Mouse (Mus musculus) frontal cortex, postnatal 25 days (tissue): Measurements from ENCODE around the gene Enpp1.
A peak's percentile ranks its signal among the peaks of the same experiment; 100 is the strongest.

Experiments used
- DNase-seq, 2 experiments: peaks; one replicate each; pipeline ENCODE4 v3.0.0; 2022; ENCODE audit warnings: low spot score in 2 of 2

Enpp1 gene

DNA sequence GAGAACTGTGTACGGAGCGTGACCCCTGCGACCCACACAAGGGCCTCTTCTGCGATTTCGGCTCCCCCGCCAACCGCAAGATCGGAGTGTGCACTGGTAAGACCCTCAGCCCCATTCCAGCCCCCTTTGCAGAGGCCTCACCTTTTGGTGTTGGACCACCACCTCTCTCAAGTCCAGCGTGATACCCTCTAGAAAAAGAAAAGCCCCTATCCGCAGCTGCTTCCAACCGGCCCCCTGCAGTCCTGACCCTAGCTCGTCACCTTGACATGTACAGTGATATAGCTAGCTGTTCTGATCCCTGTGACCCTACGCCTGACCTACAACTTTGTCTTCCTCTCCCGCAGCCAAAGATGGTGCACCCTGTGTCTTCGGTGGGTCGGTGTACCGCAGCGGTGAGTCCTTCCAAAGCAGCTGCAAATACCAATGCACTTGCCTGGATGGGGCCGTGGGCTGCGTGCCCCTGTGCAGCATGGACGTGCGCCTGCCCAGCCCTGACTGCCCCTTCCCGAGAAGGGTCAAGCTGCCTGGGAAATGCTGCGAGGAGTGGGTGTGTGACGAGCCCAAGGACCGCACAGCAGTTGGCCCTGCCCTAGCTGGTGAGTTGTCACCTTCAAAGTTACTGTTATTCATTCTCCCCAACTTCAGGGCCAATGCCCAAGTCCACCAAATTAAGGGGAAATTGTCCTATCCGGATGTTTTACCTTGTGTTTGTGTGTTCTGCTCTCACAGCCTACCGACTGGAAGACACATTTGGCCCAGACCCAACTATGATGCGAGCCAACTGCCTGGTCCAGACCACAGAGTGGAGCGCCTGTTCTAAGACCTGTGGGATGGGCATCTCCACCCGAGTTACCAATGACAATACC lies 115.7 kb downstream of the Enpp1 start:
- DNase-seq = no peak

DNA sequence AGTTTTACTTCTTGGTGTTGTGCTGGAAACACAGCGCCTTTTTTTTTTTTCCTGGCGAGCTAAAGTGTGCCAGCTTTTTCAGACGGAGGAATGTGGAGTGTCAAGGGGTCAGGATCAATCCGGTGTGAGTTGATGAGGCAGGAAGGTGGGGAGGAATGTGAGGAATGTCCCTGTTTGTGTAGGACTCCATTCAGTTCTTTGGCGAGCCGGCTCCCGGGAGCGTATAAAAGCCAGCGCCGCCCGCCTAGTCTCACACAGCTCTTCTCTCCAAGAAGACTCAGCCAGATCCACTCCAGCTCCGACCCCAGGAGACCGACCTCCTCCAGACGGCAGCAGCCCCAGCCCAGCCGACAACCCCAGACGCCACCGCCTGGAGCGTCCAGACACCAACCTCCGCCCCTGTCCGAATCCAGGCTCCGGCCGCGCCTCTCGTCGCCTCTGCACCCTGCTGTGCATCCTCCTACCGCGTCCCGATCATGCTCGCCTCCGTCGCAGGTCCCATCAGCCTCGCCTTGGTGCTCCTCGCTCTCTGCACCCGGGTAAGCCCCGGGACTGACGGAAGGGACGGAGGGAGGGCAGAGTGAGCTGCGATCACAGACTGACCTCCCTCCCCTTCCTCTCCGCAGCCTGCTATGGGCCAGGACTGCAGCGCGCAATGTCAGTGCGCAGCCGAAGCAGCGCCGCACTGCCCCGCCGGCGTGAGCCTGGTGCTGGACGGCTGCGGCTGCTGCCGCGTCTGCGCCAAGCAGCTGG lies 116.5 kb downstream of the Enpp1 start, which contains the start of gene Ccn2:
Gene Ccn2, plus strand, starts transcription at position 193 of the 753 bp plus-strand sequence.
- peak; percentile 24 to 43 for DNase-seq

GRCm38 (mm10) chr10:24593556-24593955 lies 118.4 kb downstream of the Enpp1 start:
- DNase-seq = no peak

- DNase-seq = no peak
Measured at GRCm38 (mm10) chr10:24592969-24593368, 119.0 kb downstream of the Enpp1 start.

GRCm38 (mm10) chr10:24592318-24592717 lies 119.6 kb downstream of the Enpp1 start:
- DNase-seq = no peak

DNA sequence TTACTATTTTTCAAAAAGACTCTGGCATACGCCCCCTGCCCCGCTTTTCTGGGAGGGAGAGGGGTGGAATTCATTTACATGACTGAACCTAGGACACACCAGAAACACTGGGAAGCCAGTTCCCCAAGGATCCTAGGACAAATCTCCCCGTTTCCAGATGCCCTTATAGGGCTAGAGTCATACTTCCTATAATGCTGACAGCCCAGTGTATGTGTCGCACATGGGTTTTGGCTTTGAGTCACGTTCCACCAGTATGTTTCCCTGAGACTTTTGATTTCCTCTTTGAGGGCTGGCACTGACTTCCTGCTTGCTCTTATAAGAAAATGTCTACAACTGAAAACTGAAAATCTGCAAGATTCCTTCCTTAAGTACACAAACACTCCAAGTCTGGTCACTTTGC lies 120.2 kb downstream of the Enpp1 start:
- DNase-seq = no peak

DNA sequence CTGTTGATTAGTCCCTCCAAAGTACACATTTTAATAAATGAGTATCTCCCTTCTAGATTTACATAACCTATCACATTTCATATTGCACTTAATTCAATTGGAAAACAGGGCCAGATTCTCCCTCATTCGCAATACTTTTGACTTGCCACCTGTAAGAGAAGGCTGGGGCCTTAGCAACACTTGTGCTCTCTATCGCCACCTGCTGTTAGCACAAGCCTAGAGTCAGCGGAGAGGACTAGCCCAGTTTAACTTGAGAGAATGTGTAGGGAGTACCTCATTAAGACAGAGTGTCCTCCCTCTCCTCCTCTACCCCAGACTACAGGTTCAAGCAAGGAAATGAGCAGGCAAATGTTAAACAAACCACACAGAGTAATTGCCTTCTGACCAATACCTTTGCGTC lies 120.8 kb downstream of the Enpp1 start:
- peak; percentile 69 to 76 for DNase-seq

DNA sequence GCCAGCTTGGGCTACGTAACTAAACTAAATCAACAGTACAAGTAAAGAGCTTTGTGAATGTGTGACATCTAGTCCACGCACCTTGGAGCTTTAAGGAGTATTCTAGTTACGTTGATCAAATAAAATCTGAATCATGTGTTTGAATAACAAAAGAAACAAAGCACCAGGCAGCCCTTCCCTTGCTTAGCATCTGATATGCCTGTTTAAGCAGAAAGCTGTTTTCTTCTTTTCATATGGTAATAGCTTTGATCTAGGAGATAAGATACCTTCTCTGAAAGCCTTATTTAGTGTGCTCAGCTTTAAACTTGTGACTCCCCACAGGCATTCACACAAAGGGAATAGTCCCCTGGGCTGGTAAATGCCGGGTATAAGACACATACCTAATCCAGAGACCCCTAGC lies 121.4 kb downstream of the Enpp1 start:
- no peak for DNase-seq

DNA sequence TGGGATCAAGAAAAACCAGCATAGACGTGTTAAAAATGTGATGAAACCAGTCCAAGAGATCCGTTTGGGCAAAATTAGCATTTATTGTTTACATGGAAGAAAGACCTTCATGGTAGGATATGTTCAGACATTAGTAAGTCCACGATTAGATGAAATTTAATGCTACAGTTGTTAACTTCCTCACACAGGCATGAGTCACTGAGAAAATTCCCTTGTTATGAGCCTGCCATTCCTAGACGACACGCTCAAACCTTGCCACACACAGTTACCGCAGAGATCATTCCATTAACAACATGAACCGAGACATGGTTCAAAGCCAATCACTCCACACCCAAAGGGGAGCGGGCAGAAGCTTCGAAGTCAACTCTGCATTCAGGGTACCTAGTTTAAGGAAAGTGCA lies 122.7 kb downstream of the Enpp1 start:
- DNase-seq = no peak

- DNase-seq = no peak
Measured at GRCm38 (mm10) chr10:24588824-24589223, 123.1 kb downstream of the Enpp1 start.
